Comparison of ENCODE assay signal across 19 mouse cellular contexts in the genomic region with DNA sequence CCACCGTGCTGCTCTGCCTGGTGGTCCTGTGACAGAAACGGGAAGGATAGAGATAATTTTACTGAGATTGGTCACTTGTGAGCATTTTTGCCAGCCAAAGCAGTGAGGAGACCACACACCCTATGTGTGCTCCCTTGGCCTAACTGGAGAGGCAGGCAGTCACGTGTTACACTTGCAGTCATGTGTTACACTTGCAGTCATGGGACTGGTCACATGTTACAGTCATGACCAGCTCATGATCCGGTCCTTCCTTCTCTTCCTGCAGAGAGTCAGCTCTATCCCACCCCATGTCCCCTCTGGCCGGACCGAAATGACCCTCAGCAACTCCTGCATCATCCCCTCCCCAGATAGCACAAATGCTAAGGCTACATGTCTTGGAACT. TPM values are rescaled to one million over a fixed set of nuclear protein-coding genes. Genes with fewer than 3 reads are reported as not detected.
DNase-seq lines count a peak whose midpoint lies in the region; ATAC-seq and TF ChIP-seq lines count a peak whose summit lies in the region.
"Had no signal": no experiment of that assay in that cellular context is flagged by ENCODE, and none has a peak within 500 bp of the region (broad histone marks: within the 10 kb centered on the region; RNA-seq: fewer than 3 reads in every experiment).

No protein-coding gene starts in this region.

- H3K4me3 ChIP-seq in heart, postnatal 0 days (ENCODE audit: low read depth, low read length), result no peak overlapping the region
- no peak overlapping the region for H3K4me3 ChIP-seq in lung, embryonic 16.5 days (ENCODE audit: low read length)
- peak overlapping the region; percentile 14; the same call in 1 of the 2 replicates for H3K4me3 ChIP-seq in bone marrow macrophage, adult 2 months (ENCODE audit: insufficient read depth, low read length)
- H3K4me3 ChIP-seq: limb, embryonic 12.5 days; neural tube, embryonic 13.5 days had no signal

- no peak for TF ChIP-seq CTCF in heart, postnatal 0 days (IDR thresholded peaks at IDR 0.05; ENCODE audit: low read depth)
- TF ChIP-seq CTCF in bone marrow macrophage, adult 2 months (IDR thresholded peaks at IDR 0.05; ENCODE audit: low read depth, low read length), result no peak

- DNase-seq in heart, postnatal 0 days (ENCODE audit: low spot score), result no peak
- DNase-seq in heart, adult 8-10 months (ENCODE audit: low spot score), result no peak
- no peak for DNase-seq in lung, adult 18-20 months
- peak; percentile 38 for DNase-seq in splenic B cell, adult 2 months (ENCODE audit: low read depth, low spot score)
- DNase-seq in left cerebral cortex, postnatal 36 days (ENCODE audit: low spot score in 2 of 2), result no peak
- DNase-seq: adrenal gland, postnatal 25 days; kidney, adult 18-20 months; midbrain, embryonic 14.5 days; retina, postnatal 1 day had no signal

- no peaks in the 10 kb centered on the region for H3K27me3 ChIP-seq in heart, postnatal 0 days (ENCODE audit: control insufficient read depth, insufficient read depth, low read length)
- no peaks in the 10 kb centered on the region for H3K27me3 ChIP-seq in lung, embryonic 16.5 days (ENCODE audit: control insufficient read depth, insufficient read depth, low read depth, low read length)
- no peaks in the 10 kb centered on the region for H3K27me3 ChIP-seq in splenic B cell, adult 2 months (ENCODE audit: control insufficient read depth, insufficient read depth, low read length, poor library complexity, severe bottlenecking)
- H3K27me3 ChIP-seq: limb, embryonic 12.5 days had no signal

- H3K4me2 ChIP-seq in heart, postnatal 0 days (ENCODE audit: low read depth, low read length), result no peak overlapping the region
- H3K4me2 ChIP-seq in lung, embryonic 16.5 days (ENCODE audit: low read depth, low read length), result no peak overlapping the region
- H3K4me2 ChIP-seq: limb, embryonic 12.5 days; neural tube, embryonic 13.5 days had no signal

- 0 out of 2 replicates have a peak overlapping the region, but pooled peaks have one; percentile 10 for H3K27ac ChIP-seq in heart, postnatal 0 days (ENCODE audit: low read depth)
- peak overlapping the region; percentile 81 for H3K27ac ChIP-seq in lung, embryonic 16.5 days (ENCODE audit: low read length)
- peak overlapping the region; percentile 99 for H3K27ac ChIP-seq in bone marrow macrophage, adult 2 months (ENCODE audit: insufficient read depth, low read depth, low read length)
- H3K27ac ChIP-seq: limb, embryonic 12.5 days; neural tube, embryonic 13.5 days had no signal

- WGBS in heart, postnatal 0 days, result 69% methylated on average over 6 of the region's 6 CpGs
- 63% methylated on average over 6 of the region's 6 CpGs for WGBS in lung, embryonic 16.5 days

- no peak for TF ChIP-seq POLR2A in bone marrow macrophage, adult 2 months (IDR thresholded peaks at IDR 0.05; ENCODE audit: borderline replicate concordance, low read depth, low read length)

- no peaks in the 10 kb centered on the region for H3K36me3 ChIP-seq in heart, postnatal 0 days (replicated peaks; ENCODE audit: control insufficient read depth, insufficient read depth, low read length)
- no peaks in the 10 kb centered on the region for H3K36me3 ChIP-seq in lung, embryonic 16.5 days (ENCODE audit: control insufficient read depth, insufficient read depth, low read length)
- no peaks in the 10 kb centered on the region for H3K36me3 ChIP-seq in splenic B cell, adult 2 months (ENCODE audit: control insufficient read depth, insufficient read depth, low read length, poor library complexity, severe bottlenecking)
- H3K36me3 ChIP-seq: limb, embryonic 12.5 days; neural tube, embryonic 13.5 days had no signal

- H3K4me1 ChIP-seq in heart, postnatal 0 days (ENCODE audit: control insufficient read depth, insufficient read depth), result peaks cover 17% of the 10 kb centered on the region
- peaks cover 32% of the 10 kb centered on the region for H3K4me1 ChIP-seq in lung, embryonic 16.5 days (replicated peaks; ENCODE audit: control insufficient read depth, insufficient read depth, low read length)
- peaks cover 67% of the 10 kb centered on the region for H3K4me1 ChIP-seq in bone marrow macrophage, adult 2 months (ENCODE audit: control insufficient read depth, insufficient read depth, low read length)

- intact Hi-C loops in left cerebral cortex, postnatal 36 days (cut with DNase I), result no loop called here

- no peak for ATAC-seq in heart, postnatal 0 days (ENCODE audit: insufficient read depth, low read depth)
- no peak for ATAC-seq in lung, embryonic 16.5 days (ENCODE audit: low read depth)
- ATAC-seq in monocyte, adult 5-6 weeks (replicated peaks; ENCODE audit: insufficient number of reproducible peaks, low FRiP score, low TSS enrichment, poor library complexity, severe bottlenecking), result no peak
- ATAC-seq: forebrain, embryonic 14.5 days had no signal

- 0 out of 2 replicates have a peak overlapping the region, but pooled peaks have one; percentile 31 for H3K9ac ChIP-seq in heart, postnatal 0 days (replicated peaks; ENCODE audit: low read depth, low read length)
- H3K9ac ChIP-seq in lung, embryonic 16.5 days (ENCODE audit: low read length), result peak overlapping the region; percentile 33; the same call in 1 of the 2 replicates
- H3K9ac ChIP-seq: limb, embryonic 12.5 days; neural tube, embryonic 13.5 days had no signal

- H3K9me3 ChIP-seq in heart, postnatal 0 days (replicated peaks; ENCODE audit: control insufficient read depth, low read length), result no peaks in the 10 kb centered on the region
- no peaks in the 10 kb centered on the region for H3K9me3 ChIP-seq in lung, embryonic 16.5 days (ENCODE audit: control insufficient read depth, low read length)
- H3K9me3 ChIP-seq: limb, embryonic 12.5 days; neural tube, embryonic 13.5 days had no signal

- no peak for TF ChIP-seq EP300 in heart, postnatal 0 days (IDR thresholded peaks at IDR 0.05; ENCODE audit: low read depth)

RNA-seq across cellular contexts. Expression of a gene that starts 7.7 kb away (rescaled TPM):
- total RNA-seq in heart, postnatal 0 days (2014; rRNA removed; ENCODE audit: low replicate concordance), result 7.4 and 7.8 TPM in 2 replicates
- 9.4 and 9.5 TPM in 2 replicates for polyA plus RNA-seq in heart, postnatal 0 days (2015; fragmentation: Nextera tagmentation; extraction: Ambion mirVana)
- total RNA-seq in heart, adult 8-10 months (2022), result 10 to 100 TPM in 3 of 4 experiments, 1 to 10 TPM in 1; 9.0 to 11.3 (median 10.3) TPM
- 4.6 and 5.0 TPM in 2 replicates for polyA plus RNA-seq in lung, embryonic 16.5 days (2015; fragmentation: Nextera tagmentation; extraction: Ambion mirVana)
- 2.8 and 4.5 TPM in 2 replicates for polyA plus RNA-seq in bone marrow macrophage, adult 2 months (2012; ENCODE audit: insufficient read depth, insufficient read length, missing spikeins)
- total RNA-seq in monocyte, adult 5-6 weeks (2017), result 1.6 to 6.4 TPM (median 1.9 TPM) in 3 replicates
- total RNA-seq in left cerebral cortex, postnatal 36 days (2021), result 1 to 10 TPM; 3.4 to 7.2 TPM

RNA-seq across cellular contexts. Expression of a gene that starts 20.4 kb away (rescaled TPM):
- total RNA-seq in heart, postnatal 0 days (2014; rRNA removed; ENCODE audit: low replicate concordance), result not detected in 2 replicates
- not detected in 2 replicates for polyA plus RNA-seq in heart, postnatal 0 days (2015; fragmentation: Nextera tagmentation; extraction: Ambion mirVana)
- not detected for total RNA-seq in heart, adult 8-10 months (2022)
- polyA plus RNA-seq in lung, embryonic 16.5 days (2015; fragmentation: Nextera tagmentation; extraction: Ambion mirVana), result not detected in 2 replicates
- not detected in 2 replicates for polyA plus RNA-seq in bone marrow macrophage, adult 2 months (2012; ENCODE audit: insufficient read depth, insufficient read length, missing spikeins)
- not detected in 3 replicates for total RNA-seq in monocyte, adult 5-6 weeks (2017)
- not detected for total RNA-seq in left cerebral cortex, postnatal 36 days (2021)
- total RNA-seq: adrenal gland, postnatal 25 days; gastrocnemius, postnatal 4 days; heart, postnatal 25 days had no signal
- polyA plus RNA-seq: embryonic facial prominence, embryonic 11.5 days; forebrain, embryonic 14.5 days; limb, embryonic 12.5 days; midbrain, embryonic 14.5 days; neural tube, embryonic 13.5 days; urinary bladder, adult 2 months had no signal

RNA-seq across cellular contexts. Expression of a gene that starts 31.9 kb away (rescaled TPM):
- 36.1 and 56.8 TPM in 2 replicates for total RNA-seq in heart, postnatal 0 days (2014; rRNA removed; ENCODE audit: low replicate concordance)
- 83.6 and 85.0 TPM in 2 replicates for polyA plus RNA-seq in heart, postnatal 0 days (2015; fragmentation: Nextera tagmentation; extraction: Ambion mirVana)
- under 1 TPM; 0.25 to 0.87 (median 0.67) TPM for total RNA-seq in heart, adult 8-10 months (2022)
- polyA plus RNA-seq in lung, embryonic 16.5 days (2015; fragmentation: Nextera tagmentation; extraction: Ambion mirVana), result 312 and 336 TPM in 2 replicates
- polyA plus RNA-seq in bone marrow macrophage, adult 2 months (2012; ENCODE audit: insufficient read depth, insufficient read length, missing spikeins), result 97.3 and 103 TPM in 2 replicates
- total RNA-seq in monocyte, adult 5-6 weeks (2017), result 2.5 to 3.4 TPM (median 2.7 TPM) in 3 replicates
- 1 to 10 TPM in 1 of 2 experiments, under 1 TPM in 1; 0.66 to 1.5 TPM for total RNA-seq in left cerebral cortex, postnatal 36 days (2021)

RNA-seq across cellular contexts. Expression of a gene that starts 55.1 kb away (rescaled TPM):
- total RNA-seq in heart, postnatal 0 days (2014; rRNA removed; ENCODE audit: low replicate concordance), result 103 and 117 TPM in 2 replicates
- polyA plus RNA-seq in heart, postnatal 0 days (2015; fragmentation: Nextera tagmentation; extraction: Ambion mirVana), result 41.4 and 44.0 TPM in 2 replicates
- total RNA-seq in heart, adult 8-10 months (2022), result 1 to 10 TPM in 3 of 4 experiments, under 1 TPM in 1; 0.78 to 3.2 (median 2.3) TPM
- polyA plus RNA-seq in lung, embryonic 16.5 days (2015; fragmentation: Nextera tagmentation; extraction: Ambion mirVana), result 130 and 131 TPM in 2 replicates
- 56.8 and 70.1 TPM in 2 replicates for polyA plus RNA-seq in bone marrow macrophage, adult 2 months (2012; ENCODE audit: insufficient read depth, insufficient read length, missing spikeins)
- total RNA-seq in monocyte, adult 5-6 weeks (2017), result 2.4 to 5.5 TPM (median 3.0 TPM) in 3 replicates
- 1 to 10 TPM in 1 of 2 experiments, under 1 TPM in 1; 0.39 to 1.3 TPM for total RNA-seq in left cerebral cortex, postnatal 36 days (2021)

RNA-seq across cellular contexts. Expression of a gene that starts 55.2 kb away (rescaled TPM):
- 14.5 and 17.6 TPM in 2 replicates for total RNA-seq in heart, postnatal 0 days (2014; rRNA removed; ENCODE audit: low replicate concordance)
- polyA plus RNA-seq in heart, postnatal 0 days (2015; fragmentation: Nextera tagmentation; extraction: Ambion mirVana), result 13.1 and 16.5 TPM in 2 replicates
- total RNA-seq in heart, adult 8-10 months (2022), result 1 to 10 TPM; 2.3 to 6.0 (median 4.9) TPM
- 4.9 and 5.4 TPM in 2 replicates for polyA plus RNA-seq in lung, embryonic 16.5 days (2015; fragmentation: Nextera tagmentation; extraction: Ambion mirVana)
- polyA plus RNA-seq in bone marrow macrophage, adult 2 months (2012; ENCODE audit: insufficient read depth, insufficient read length, missing spikeins), result 3.5 and 9.9 TPM in 2 replicates
- 6.3 to 21.1 TPM (median 12.4 TPM) in 3 replicates for total RNA-seq in monocyte, adult 5-6 weeks (2017)
- total RNA-seq in left cerebral cortex, postnatal 36 days (2021), result 1 to 10 TPM; 5.4 to 7.2 TPM

Comparison
In these comparisons a context has a peak if more than half of its experiments do, and no peak if none do; other contexts are left out.
1. H3K27ac ChIP-seq: peak in every context shown above with its lines; median percentile 99 in bone marrow macrophage, adult 2 months; 81 in lung, embryonic 16.5 days; 10 in heart, postnatal 0 days.